Mouse (Mus musculus): ENCODE measurements at regions not wholly inside any gene's neighbourhood (a gene's known extent, or its start where the extent isn't known, plus 50 kb on each side); places are given as distances from the start of the nearest gene placed in this dataset.

DNA sequence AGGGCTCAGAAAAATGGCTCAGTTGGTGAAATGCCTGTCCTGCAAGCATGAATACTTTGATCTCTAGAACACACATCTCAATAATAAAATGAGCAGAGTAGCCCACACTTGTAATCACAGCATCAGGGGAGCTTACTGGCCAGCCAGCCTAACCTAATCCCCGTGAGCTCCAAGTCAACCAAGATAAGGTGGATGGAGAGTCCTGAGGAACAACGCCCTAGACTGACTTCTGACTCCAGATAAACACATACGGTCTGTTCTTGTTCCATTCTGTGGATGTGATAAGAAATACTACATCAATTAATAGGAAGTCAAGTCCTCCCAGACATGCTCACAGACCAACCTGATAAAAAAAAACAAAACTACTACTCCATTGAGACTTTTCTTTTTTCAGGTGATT lies 180.4 kb upstream of the Jarid2 start:
- TF ChIP-seq CTCF (IDR thresholded peaks at IDR 0.05; ENCODE audit: extremely low read depth, insufficient read depth, low read length) (no peak), POLR2A (IDR thresholded peaks at IDR 0.05; ENCODE audit: extremely low read depth, insufficient read depth, low read length) (no peak)
